Mouse (Mus musculus) hindbrain, embryonic 12.5 days (tissue): ENCODE measurements around the gene Ginm1. TPM values are rescaled to one million over a fixed set of nuclear protein-coding genes. Genes with fewer than 3 reads are reported as not detected.

ENCODE experiments used
- ATAC-seq: fragments of 200-750 bp; cut with Nextera tagmentation; 2 replicates; pipeline ENCODE4 v1.8.0; 2017; ENCODE audit warnings: moderate TSS enrichment; ENCODE audit not compliant: low FRiP score
- H3K27ac ChIP-seq: fragments of 300-500 bp; sonication (generic); 2 replicates; pipeline ENCODE4 v1.5.1; 2016; ENCODE audit warnings: mild to moderate bottlenecking
- H3K27me3 ChIP-seq: fragments of 300-500 bp; sonication (generic); 2 replicates; pipeline ENCODE4 v1.6.1; 2016; ENCODE audit warnings: mild to moderate bottlenecking
- H3K36me3 ChIP-seq: fragments of 300-500 bp; sonication (generic); 2 replicates; pipeline ENCODE4 v1.6.1; 2016; ENCODE audit warnings: mild to moderate bottlenecking
- H3K4me1 ChIP-seq: fragments of 300-500 bp; sonication (generic); 2 replicates; pipeline ENCODE4 v1.6.1; 2016
- H3K4me2 ChIP-seq: fragments of 300-500 bp; sonication (generic); replicated peaks from 2 replicates; pipeline ENCODE4 v1.6.1; 2016; ENCODE audit warnings: mild to moderate bottlenecking
- H3K4me3 ChIP-seq: fragments of 300-500 bp; sonication (generic); 2 replicates; pipeline ENCODE4 v1.5.1; 2016; ENCODE audit warnings: mild to moderate bottlenecking
- H3K9ac ChIP-seq: fragments of 300-500 bp; sonication (generic); 2 replicates; pipeline ENCODE4 v1.6.1; 2016; ENCODE audit warnings: mild to moderate bottlenecking, moderate library complexity
- H3K9me3 ChIP-seq: fragments of 300-500 bp; sonication (generic); replicated peaks from 2 replicates; pipeline ENCODE4 v1.6.1; 2016; ENCODE audit warnings: mild to moderate bottlenecking
- WGBS: fragments of 180-500 bp; shearing (Covaris S2); methylation state at CpG from one replicate; pipeline ENCODE4 v1.1.7; 2016; 5-methylcytosine and 5-hydroxymethylcytosine counted together
- polyA plus RNA-seq: library from polyadenylated mRNA; unstranded; fragments of >200 nt; fragmentation: Nextera tagmentation; extraction: Ambion mirVana; gene quantifications from 2 replicates; pipeline ENCODE4 v1.2.1, GENCODE M21; 2016

Ginm1 gene
- polyA plus RNA-seq, result 61.2 and 61.3 TPM in 2 replicates

DNA sequence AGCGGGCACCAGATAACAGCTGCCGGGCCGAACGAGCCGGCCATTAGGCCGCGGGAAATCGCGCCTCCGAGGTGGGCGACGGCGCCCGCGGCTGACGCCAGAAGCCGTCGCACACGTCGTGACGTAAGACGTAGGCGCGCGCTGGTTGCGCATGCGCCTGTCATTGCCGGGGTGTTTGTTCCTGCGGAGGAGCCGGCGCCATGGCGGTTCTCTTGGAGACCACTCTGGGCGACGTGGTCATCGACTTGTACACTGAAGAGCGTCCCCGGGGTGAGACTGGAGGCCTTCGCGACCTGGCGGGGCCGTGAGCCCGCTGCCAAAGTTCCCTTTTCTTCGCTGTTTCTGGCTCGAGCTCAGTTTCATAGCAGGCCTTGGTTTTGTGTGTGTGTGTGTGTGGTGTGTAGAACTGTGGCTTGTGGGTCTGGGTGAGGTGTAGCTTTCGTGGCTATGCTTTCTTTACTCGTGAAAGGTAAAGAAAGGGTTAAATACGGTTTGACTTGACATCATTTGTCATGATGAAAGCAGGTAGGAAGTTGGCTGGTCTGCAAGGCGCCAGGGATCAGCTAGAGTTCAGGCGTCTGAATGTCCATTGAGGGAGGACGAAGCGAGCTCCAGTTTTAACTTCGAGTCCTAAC, at the start of gene Ginm1, which contains the start of gene Ppil4:
Gene Ginm1, minus strand, starts transcription at position 74 of the 635 bp plus-strand sequence.
Gene Ppil4, plus strand, starts transcription at position 141 of the 635 bp plus-strand sequence.
- H3K4me1 ChIP-seq, result peaks cover 14% of the 10 kb centered on the region
- H3K27me3 ChIP-seq, result no peaks in the 10 kb centered on the region
- under 1% methylated on average over 52 of the region's 52 CpGs for WGBS
- no peaks in the 10 kb centered on the region for H3K9me3 ChIP-seq
- H3K9ac ChIP-seq, result peak within 1 kb of the TSS; percentile 79
- H3K4me3 ChIP-seq, result peak within 1 kb of the TSS; percentile 78
- H3K4me2 ChIP-seq, result peak within 1 kb of the TSS; percentile 69
- H3K36me3 ChIP-seq, result peaks cover 32% of the 10 kb centered on the region
- peak within 1 kb of the TSS; percentile 72 for H3K27ac ChIP-seq
- peak; percentile 93 for ATAC-seq

GRCm38 (mm10) chr10:7841571-7842080, 49.0 kb upstream of the Ginm1 start:
- Histone ChIP-seq H3K27ac (no peak overlapping the region), H3K36me3 (no peaks in the 10 kb centered on the region), H3K9ac (no peak overlapping the region), H3K27me3 (no peaks in the 10 kb centered on the region), H3K4me3 (no peak overlapping the region), H3K4me2 (no peak overlapping the region), H3K9me3 (no peaks in the 10 kb centered on the region), H3K4me1 (no peaks in the 10 kb centered on the region)
- ATAC-seq, result no peak
- WGBS, result 75% methylated on average over 14 of the region's 14 CpGs

DNA sequence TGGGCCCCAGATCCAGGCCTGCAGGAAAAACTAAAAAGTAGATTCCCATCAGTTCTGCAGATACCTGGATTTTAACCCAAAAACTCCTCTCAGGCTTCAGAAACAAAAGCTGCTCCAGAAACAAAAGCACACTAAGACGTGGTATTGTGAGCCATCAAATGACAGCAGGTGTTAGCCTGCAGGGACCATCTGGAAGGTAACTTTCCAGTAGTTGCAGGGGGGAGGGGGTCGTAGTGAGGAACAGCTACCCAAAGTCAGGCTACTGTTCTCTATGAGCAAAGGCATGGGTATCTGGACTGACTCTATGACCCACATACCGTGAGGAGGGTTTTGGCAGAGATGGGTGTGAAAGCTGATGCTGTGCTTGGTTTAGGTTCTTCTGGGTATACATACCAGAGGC, 48.2 kb upstream of the Ginm1 start:
- no peak overlapping the region for H3K4me3 ChIP-seq
- 61% methylated on average over 3 of the region's 3 CpGs for WGBS
- no peak overlapping the region for H3K27ac ChIP-seq
- H3K4me2 ChIP-seq, result no peak overlapping the region
- no peaks in the 10 kb centered on the region for H3K36me3 ChIP-seq
- H3K4me1 ChIP-seq, result no peaks in the 10 kb centered on the region
- no peaks in the 10 kb centered on the region for H3K9me3 ChIP-seq
- ATAC-seq, result no peak
- H3K27me3 ChIP-seq, result no peaks in the 10 kb centered on the region
- no peak overlapping the region for H3K9ac ChIP-seq

GRCm38 (mm10) chr10:7840353-7840733, 47.7 kb upstream of the Ginm1 start:
- no peak for ATAC-seq
- no peaks in the 10 kb centered on the region for H3K27me3 ChIP-seq
- H3K4me3 ChIP-seq, result no peak overlapping the region
- no peak overlapping the region for H3K27ac ChIP-seq
- no peak overlapping the region for H3K4me2 ChIP-seq
- no peaks in the 10 kb centered on the region for H3K4me1 ChIP-seq
- 86% methylated on average over 2 of the region's 2 CpGs for WGBS
- H3K36me3 ChIP-seq, result no peaks in the 10 kb centered on the region
- no peaks in the 10 kb centered on the region for H3K9me3 ChIP-seq
- H3K9ac ChIP-seq, result no peak overlapping the region

GRCm38 (mm10) chr10:7839551-7840352, 47.1 kb upstream of the Ginm1 start:
- H3K4me1 ChIP-seq, result no peaks in the 10 kb centered on the region
- 87% methylated on average over 22 of the region's 22 CpGs for WGBS

GRCm38 (mm10) chr10:7838874-7839421, 46.3 kb upstream of the Ginm1 start:
- H3K9me3 ChIP-seq, result no peaks in the 10 kb centered on the region
- no peaks in the 10 kb centered on the region for H3K4me1 ChIP-seq
- H3K27ac ChIP-seq, result no peak overlapping the region
- 87% methylated on average over 5 of the region's 5 CpGs for WGBS
- H3K9ac ChIP-seq, result no peak overlapping the region
- no peaks in the 10 kb centered on the region for H3K36me3 ChIP-seq
- no peak overlapping the region for H3K4me3 ChIP-seq
- ATAC-seq, result no peak
- no peaks in the 10 kb centered on the region for H3K27me3 ChIP-seq
- no peak overlapping the region for H3K4me2 ChIP-seq

More at GRCm38 (mm10) chr10:7839551-7840352, 47.1 kb upstream of the Ginm1 start:
- no peak for ATAC-seq
- no peak overlapping the region for H3K9ac ChIP-seq
- no peak overlapping the region for H3K4me3 ChIP-seq
- no peak overlapping the region for H3K27ac ChIP-seq
- H3K9me3 ChIP-seq, result no peaks in the 10 kb centered on the region
- H3K4me2 ChIP-seq, result no peak overlapping the region
- no peaks in the 10 kb centered on the region for H3K27me3 ChIP-seq
- no peaks in the 10 kb centered on the region for H3K36me3 ChIP-seq

DNA sequence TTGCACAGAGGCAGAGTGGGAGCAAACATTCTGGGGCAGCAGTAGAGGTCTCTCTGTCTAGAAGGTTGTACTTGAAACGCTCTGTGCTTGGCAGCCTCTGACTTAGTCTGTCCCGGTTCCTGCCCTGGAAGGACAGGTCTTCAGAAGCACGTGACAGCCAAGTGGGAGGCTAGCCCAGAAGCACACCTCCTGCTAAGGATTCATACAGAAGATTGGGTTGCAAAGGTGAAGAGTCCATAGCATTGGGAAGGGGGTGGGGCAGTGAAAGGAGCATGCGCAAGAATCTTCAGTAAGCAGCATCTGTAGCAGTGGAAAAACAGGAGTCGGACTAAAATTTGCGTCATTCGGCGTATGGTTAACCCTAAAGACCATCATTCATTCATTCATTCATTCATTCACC, 45.4 kb upstream of the Ginm1 start:
- Histone ChIP-seq H3K9me3 (no peaks in the 10 kb centered on the region), H3K27me3 (no peaks in the 10 kb centered on the region), H3K4me3 (no peak overlapping the region), H3K4me1 (no peaks in the 10 kb centered on the region), H3K27ac (no peak overlapping the region), H3K36me3 (no peaks in the 10 kb centered on the region), H3K4me2 (no peak overlapping the region), H3K9ac (no peak overlapping the region)
- ATAC-seq, result no peak
- 89% methylated on average over 8 of the region's 8 CpGs for WGBS

- Histone ChIP-seq H3K4me1 (peaks cover under 1% of the 10 kb centered on the region; the same call in 1 of the 2 replicates), H3K9me3 (no peaks in the 10 kb centered on the region), H3K9ac (no peak overlapping the region), H3K4me2 (no peak overlapping the region), H3K27me3 (no peaks in the 10 kb centered on the region), H3K36me3 (no peaks in the 10 kb centered on the region), H3K27ac (no peak overlapping the region), H3K4me3 (no peak overlapping the region)
- WGBS, result 87% methylated on average over 8 of the region's 8 CpGs
- no peak for ATAC-seq
Observed at GRCm38 (mm10) chr10:7837446-7837845, 44.8 kb upstream of the Ginm1 start.

- H3K4me2 ChIP-seq, result no peak overlapping the region
- peaks cover 6% of the 10 kb centered on the region; the same call in 1 of the 2 replicates for H3K4me1 ChIP-seq
- H3K9me3 ChIP-seq, result no peaks in the 10 kb centered on the region
- 81% methylated on average over 2 of the region's 2 CpGs for WGBS
- no peak overlapping the region for H3K9ac ChIP-seq
- no peak for ATAC-seq
- no peaks in the 10 kb centered on the region for H3K27me3 ChIP-seq
- H3K36me3 ChIP-seq, result no peaks in the 10 kb centered on the region
- H3K4me3 ChIP-seq, result no peak overlapping the region
- no peak overlapping the region for H3K27ac ChIP-seq
Observed at GRCm38 (mm10) chr10:7836902-7837301, 44.3 kb upstream of the Ginm1 start.

- no peak for ATAC-seq
- Histone ChIP-seq H3K4me3 (no peak overlapping the region), H3K9ac (no peak overlapping the region), H3K27me3 (no peaks in the 10 kb centered on the region), H3K9me3 (no peaks in the 10 kb centered on the region), H3K36me3 (no peaks in the 10 kb centered on the region), H3K27ac (no peak overlapping the region), H3K4me1 (peaks cover 8% of the 10 kb centered on the region; the same call in 1 of the 2 replicates), H3K4me2 (no peak overlapping the region)
- 80% methylated on average over 10 of the region's 10 CpGs for WGBS
Observed at GRCm38 (mm10) chr10:7834671-7835225, 42.1 kb upstream of the Ginm1 start.

GRCm38 (mm10) chr10:7833377-7834165, 40.9 kb upstream of the Ginm1 start:
- Histone ChIP-seq H3K4me3 (no peak overlapping the region), H3K9me3 (no peaks in the 10 kb centered on the region), H3K4me2 (no peak overlapping the region), H3K27ac (no peak overlapping the region), H3K4me1 (peaks cover 8% of the 10 kb centered on the region; the same call in 1 of the 2 replicates), H3K27me3 (no peaks in the 10 kb centered on the region), H3K9ac (no peak overlapping the region), H3K36me3 (no peaks in the 10 kb centered on the region)
- 84% methylated on average over 9 of the region's 9 CpGs for WGBS
- no peak for ATAC-seq
